Mouse (Mus musculus) ES-E14 (cell line): ENCODE measurements around the gene Dpep3.

Experiments used
- HCFC1 ChIP-seq: IDR thresholded peaks from 2 replicates; pipeline ENCODE4 v1.6.1; 2012; ENCODE audit warnings: low read length, inconsistent platforms, borderline replicate concordance; ENCODE audit not compliant: insufficient read depth
- ZNF384 ChIP-seq: IDR thresholded peaks from 2 replicates; pipeline ENCODE4 v1.6.1; 2012; ENCODE audit warnings: low read depth, low read length, inconsistent platforms

DNA sequence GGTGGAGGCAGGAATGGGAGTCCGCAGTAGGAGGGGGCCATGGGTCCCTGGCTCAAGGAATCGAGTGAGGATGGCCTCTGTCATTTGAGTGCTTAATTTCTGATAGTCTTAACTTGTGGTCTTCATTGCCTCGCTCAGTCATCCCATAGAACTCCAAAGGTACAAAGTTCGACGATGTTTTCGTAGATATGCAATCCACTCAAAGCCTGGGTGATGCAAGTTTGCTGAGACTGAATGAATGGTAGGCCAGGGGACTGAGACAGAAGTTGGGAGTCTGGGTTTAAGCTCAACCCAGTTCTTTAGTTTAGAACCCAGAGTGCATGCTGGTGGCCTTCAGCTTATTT is 32.4 kb upstream of the Dpep3 start, which contains the start of gene Ddx28:
- TF ChIP-seq ZNF384 = no peak
- TF ChIP-seq HCFC1 = no peak
